Mouse (Mus musculus): Measurements from ENCODE around the gene Myo18b.

The Myo18b gene

DNA sequence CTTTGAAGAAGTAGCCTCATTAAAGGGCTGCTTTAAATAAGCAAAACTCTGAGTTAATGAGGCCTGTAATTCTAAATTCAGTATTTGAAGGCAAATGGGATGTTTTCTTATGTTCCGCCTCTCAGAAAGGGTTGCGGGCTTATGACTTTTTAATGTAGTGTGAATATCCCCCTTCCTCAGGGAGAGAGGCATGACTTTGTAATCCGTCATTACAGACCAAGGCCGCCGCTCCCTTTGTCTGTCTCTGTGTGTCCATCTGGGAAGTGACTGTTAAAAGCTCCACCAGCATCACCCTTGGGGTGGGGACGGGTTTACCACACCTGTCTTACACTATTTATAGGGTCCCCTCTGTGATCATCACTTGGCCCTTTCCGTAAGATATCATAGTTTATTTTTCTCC, 100.1 kb downstream of the Myo18b start:
- DNase-seq: no peak

DNA sequence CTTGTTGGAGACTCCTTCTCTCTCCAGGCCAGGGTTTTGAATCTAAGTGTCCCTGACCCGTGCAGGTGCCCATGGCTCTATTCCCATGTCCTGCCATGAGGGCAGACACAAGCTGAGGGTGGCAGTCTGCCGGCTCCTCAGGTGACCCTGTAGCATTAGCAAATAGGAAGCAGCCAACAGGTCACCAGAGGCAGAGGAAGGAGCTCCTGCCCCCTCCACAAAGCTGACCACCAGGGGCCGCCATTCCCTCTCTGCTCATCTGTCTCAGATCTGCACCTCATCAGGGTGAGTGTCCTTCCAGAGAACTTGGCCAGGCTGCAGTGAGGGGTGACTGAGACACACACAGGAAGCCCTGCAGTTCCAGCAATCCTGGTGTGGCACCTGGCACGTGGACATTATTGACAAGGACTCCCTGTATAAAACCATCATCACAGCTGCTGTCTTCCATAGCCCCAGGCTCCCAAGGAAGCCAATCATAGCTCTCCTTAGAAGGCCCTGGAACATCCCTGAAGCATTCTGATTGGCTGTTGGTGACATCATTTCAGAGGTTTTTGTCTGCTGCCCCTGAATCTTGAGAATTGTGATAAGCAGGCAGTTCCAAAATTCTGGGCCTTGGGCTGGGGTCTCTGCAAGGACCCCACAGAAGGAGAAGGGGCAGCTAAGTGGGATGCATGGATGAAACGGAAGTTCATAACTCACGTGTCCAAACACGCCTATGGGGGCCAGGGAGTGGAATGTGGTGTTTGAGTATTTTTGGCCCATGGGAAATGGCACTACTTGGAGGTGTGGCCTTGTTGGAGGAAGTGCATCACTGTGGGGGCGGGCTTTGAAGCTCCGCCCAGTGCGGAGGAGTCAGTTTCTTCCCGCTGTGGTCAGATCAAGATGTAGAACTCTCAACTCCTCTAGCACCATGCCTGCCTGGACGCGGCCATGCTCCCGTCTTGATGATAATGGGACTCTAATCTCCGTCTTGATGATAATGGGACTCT, 104.1 kb downstream of the Myo18b start:
- DNase-seq: no peak

GRCm38 (mm10) chr5:112790376-112791111, 105.6 kb downstream of the Myo18b start:
- DNase-seq: peak in 1 of 2 experiments; percentile 23

DNA sequence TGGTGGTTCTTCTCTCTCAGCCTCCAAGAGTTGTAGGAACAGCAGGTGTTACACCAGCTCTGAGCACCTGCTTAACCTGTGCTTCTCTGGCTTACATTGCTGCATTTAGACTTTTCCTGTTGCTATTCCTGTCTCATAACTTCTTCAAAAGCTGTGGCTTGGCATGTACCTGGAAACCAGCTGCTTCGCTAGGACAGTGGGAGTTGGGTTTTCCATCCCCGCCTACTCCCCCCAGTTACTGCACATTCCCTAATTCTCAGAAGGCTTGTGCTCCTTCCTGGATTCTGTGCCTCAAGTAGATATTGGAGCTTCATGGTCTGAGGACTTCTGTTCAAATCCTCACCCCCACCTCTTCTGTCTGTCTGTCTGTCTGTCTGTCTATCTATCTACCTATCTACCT, 107.7 kb downstream of the Myo18b start:
- no peak for DNase-seq

DNA sequence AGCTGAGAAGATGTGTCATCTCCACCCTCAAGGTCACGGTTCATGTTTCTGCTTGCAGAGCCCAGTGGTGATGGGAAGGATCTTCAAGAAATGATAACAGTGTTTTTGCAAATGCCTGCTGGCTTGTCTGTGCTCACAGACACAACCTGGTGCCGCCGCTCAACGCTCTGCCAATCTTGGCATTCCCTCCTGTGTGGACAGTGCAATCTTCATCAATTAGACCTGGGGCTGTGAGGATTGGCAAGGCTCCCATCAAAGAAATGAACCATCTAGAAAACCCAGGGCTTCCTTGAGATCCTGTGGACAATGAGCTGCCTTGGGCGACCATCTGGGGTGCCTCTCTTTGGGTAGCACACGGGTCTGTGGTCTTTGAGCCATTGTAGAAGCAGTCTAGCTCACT, 109.4 kb downstream of the Myo18b start:
- no peak for DNase-seq

GRCm38 (mm10) chr5:112786031-112786430, 110.1 kb downstream of the Myo18b start:
- no peak for DNase-seq

DNA sequence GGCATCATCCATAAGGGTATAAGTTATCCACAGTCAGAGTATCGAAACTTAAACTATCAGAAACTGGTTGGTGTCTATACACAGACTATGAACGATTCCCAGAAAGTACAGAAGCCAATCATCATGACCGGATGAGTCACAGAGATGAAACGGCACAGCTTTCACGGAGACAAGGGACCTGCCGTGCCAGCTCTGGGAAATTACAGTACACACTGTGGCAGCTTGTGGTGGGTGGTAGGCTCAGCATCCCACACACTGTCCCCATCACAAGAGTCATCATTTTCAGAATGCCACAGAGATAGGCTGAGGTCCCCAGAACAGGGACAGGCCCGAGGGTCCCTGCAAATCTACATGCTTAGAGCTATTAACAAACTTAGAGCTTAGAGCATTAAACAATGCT, 114.4 kb downstream of the Myo18b start:
- DNase-seq: peak; percentile 21 to 28

DNA sequence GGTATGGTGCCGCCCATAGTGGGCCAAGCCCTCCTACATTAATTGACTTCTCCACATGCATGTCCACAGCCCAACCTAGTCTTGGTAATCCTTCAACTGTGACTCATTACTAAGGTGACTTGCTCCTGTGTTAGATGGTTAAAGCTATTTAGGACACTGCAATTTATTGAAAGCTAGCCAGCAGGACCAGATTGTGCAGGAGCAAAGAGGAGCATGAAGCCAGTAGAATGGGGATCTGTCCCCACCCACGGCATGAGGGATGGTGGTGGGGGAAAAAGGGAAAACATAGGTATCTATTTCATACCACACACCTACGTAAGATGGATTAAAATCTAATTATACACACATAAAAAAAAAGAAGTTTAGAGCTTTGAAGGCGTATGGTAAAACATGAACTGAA, 114.9 kb downstream of the Myo18b start:
- peak; percentile 22 to 41 for DNase-seq

- DNase-seq: peak; percentile 68 to 82
Measured at GRCm38 (mm10) chr5:112780383-112780782, 115.8 kb downstream of the Myo18b start.

DNA sequence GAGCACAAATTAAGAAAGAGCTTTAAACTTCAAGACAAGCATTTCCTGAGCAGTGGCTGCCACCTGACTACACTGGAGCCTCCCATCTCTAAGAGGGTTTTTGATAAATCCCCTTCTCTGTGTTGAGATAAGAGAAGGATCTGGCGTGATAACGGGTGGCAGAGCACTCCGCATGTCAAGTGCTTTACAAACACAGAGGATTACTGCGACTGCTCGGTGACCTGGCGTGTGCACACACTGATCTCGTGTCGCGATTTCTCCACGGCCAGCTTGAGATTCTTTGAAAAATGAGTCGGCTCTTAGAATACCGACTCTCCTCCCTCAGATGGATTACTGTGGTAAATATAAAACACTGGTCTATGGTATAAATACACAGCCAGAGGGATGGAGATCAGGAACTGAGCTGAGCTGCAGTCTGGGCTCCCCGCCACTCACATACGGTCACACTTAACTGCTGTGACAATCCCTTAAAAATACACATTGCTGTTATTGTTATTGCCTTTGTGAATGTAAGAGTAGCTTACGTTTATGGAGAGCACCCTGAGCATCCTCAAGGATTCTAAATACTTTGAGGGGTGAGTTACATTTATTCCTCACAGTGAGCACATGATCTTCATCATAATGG, 119.3 kb downstream of the Myo18b start:
- DNase-seq: no peak

DNA sequence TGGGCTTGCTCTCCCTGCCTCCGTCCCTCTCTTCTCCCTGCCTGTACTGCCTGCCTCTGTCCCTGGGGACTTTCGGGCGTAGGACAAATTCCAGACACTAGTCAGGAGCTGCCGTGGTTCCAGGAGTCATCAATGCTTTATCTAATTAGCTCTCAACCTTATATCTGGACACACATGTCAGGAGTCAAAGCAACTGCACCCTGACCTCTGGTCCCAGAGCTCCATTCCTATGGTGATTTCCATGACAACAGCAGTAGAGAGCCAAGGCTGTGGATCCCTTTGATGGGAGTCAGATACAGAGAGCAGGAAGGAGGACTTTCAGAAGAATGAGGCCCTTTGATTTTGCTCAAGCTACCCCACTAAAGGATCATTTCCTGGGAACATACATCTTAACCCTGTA, 122.7 kb downstream of the Myo18b start:
- no peak for DNase-seq

- no peak for DNase-seq
Measured at GRCm38 (mm10) chr5:112771376-112771901, 124.7 kb downstream of the Myo18b start.

- no peak for DNase-seq
Measured at GRCm38 (mm10) chr5:112769721-112770119, 126.4 kb downstream of the Myo18b start.

- no peak for DNase-seq
Measured at GRCm38 (mm10) chr5:112769020-112769720, 127.0 kb downstream of the Myo18b start.

- no peak for DNase-seq
Measured at GRCm38 (mm10) chr5:112768556-112768955, 127.6 kb downstream of the Myo18b start.

DNA sequence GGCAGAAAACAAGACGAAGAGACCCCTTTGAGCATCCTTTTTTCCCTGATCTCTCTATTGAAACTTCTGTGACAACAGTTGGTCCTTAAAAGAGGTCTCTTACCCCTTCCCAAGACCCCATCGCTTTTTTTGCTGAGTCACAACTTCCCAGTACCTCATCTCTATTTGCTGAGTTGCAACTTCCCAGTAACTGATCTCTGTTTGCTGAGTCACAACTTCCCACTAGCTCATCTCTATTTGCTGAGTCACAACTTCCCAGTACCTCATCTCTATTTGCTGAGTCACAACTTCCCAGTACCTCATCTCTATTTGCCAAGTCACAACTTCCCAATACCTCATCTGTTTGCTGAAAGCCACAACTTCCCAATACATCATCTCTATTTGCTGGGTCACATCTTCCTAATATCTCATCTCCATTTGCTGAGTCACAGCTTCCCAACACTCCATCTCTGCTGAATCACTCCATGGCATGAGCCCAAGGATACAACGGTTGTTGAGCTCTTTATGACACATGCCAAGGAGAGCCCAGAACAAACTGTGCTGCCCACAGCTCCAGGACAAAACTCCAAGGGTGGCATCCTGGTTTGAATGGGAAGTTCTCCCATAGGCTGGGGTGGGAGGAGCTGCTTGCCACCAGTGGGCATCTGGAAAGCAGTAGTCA, 134.6 kb downstream of the Myo18b start:
- no peak for DNase-seq

- DNase-seq: peak in 1 of 2 experiments; percentile 7
Measured at GRCm38 (mm10) chr5:112755581-112755980, 140.6 kb downstream of the Myo18b start.

GRCm38 (mm10) chr5:112749634-112750033, 146.5 kb downstream of the Myo18b start:
- no peak for DNase-seq

- peak in 1 of 2 experiments; percentile 21 for DNase-seq
Measured at GRCm38 (mm10) chr5:112748001-112748719, 148.0 kb downstream of the Myo18b start.

- DNase-seq: no peak
Measured at GRCm38 (mm10) chr5:112747306-112747930, 148.7 kb downstream of the Myo18b start.

- peak in 1 of 2 experiments; percentile 18 for DNase-seq
Measured at GRCm38 (mm10) chr5:112745176-112745575, 151.0 kb downstream of the Myo18b start.
